In the genomic region with DNA sequence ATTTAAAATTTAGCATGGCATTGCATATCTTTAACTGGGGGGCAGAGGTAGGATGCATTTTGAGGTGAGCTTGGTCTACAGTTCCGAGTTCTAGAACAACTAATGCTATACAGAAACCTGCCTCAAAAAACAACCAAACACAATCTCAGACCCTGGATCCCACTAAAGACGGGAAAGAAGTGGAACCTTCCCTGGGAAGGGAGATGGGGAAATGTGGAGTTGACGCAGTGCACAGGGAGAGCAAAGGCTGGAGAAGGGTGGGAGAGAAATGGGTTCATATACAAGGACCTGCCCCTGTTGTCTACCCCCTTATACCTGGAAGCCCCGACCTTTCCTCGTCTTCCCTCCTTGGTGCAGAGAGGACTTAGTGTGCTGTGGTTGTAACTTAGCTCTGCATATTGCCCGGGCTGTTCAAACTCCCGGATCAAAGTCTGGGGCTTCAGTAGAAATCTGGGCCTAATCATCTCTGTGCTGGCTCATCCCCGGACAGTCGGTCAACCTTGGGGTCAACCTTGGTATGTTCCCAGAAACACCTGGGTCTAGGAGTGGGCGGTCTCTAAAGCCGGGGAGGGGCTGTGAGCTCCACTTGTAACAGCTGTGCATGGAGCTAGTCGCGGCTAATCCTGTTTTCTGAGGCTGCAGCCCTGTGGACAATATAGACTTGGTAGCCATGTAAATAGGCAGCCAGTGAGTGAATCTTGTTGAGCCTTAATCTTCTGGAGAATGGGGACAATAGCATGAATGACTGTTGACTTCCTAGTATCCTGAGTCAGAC, we compare ENCODE assay signal across 8 mouse cellular contexts. TPM values are rescaled to one million over a fixed set of nuclear protein-coding genes. Genes with fewer than 3 reads are reported as not detected.
A peak's percentile ranks its signal among the peaks of the same experiment; 100 is the strongest.
DNase-seq lines count a peak whose midpoint lies in the region; ATAC-seq and TF ChIP-seq lines count a peak whose summit lies in the region.

No protein-coding gene starts in this region.

- peaks cover 2% of the 10 kb centered on the region; the same call in 1 of the 2 replicates for H3K4me1 ChIP-seq in midbrain, postnatal 0 days (ENCODE audit: insufficient read depth, low read length)

- H3K27me3 ChIP-seq in midbrain, postnatal 0 days (ENCODE audit: insufficient read depth, low read length), result no peaks in the 10 kb centered on the region

- H3K4me2 ChIP-seq in midbrain, postnatal 0 days (ENCODE audit: low read depth, low read length, poor library complexity, severe bottlenecking), result peak overlapping the region; percentile 13; the same call in 1 of the 2 replicates

- no peaks in the 10 kb centered on the region for H3K9me3 ChIP-seq in midbrain, postnatal 0 days (ENCODE audit: low read length)

- WGBS in midbrain, postnatal 0 days, result 8% methylated on average over 13 of the region's 13 CpGs

- no peak overlapping the region for H3K9ac ChIP-seq in midbrain, postnatal 0 days (replicated peaks; ENCODE audit: low read length, poor library complexity, severe bottlenecking)

- H3K27ac ChIP-seq in midbrain, postnatal 0 days (ENCODE audit: low read depth, low read length), result no peak overlapping the region

- no peaks in the 10 kb centered on the region for H3K36me3 ChIP-seq in midbrain, postnatal 0 days (ENCODE audit: insufficient read depth, low read length)

- no peak for TF ChIP-seq CTCF in midbrain, postnatal 0 days (IDR thresholded peaks at IDR 0.05)

- ATAC-seq in midbrain, postnatal 0 days (ENCODE audit: low FRiP score), result 0 out of 2 replicates have a peak, but pooled peaks have one; percentile 1

- DNase-seq in adrenal gland, postnatal 14 days, result peak; percentile 35
- no peak for DNase-seq in adrenal gland, adult 2 months
- peak; percentile 47 for DNase-seq in thymus, postnatal 14 days
- no peak for DNase-seq in thymus, postnatal 25 days
- DNase-seq in kidney, postnatal 10 days, result peak; percentile 60
- DNase-seq in midbrain, postnatal 0 days (ENCODE audit: low spot score), result peak; percentile 26
- DNase-seq in adrenal gland, adult 8-10 months, result no peak
- DNase-seq in right cerebral cortex, postnatal 4 days, result no peak

- peak overlapping the region; percentile 9; the same call in 1 of the 2 replicates for H3K4me3 ChIP-seq in midbrain, postnatal 0 days (ENCODE audit: low read depth, low read length)

RNA-seq across cellular contexts. Expression of gene Ptma, which starts 5.2 kb away (rescaled TPM):
- total RNA-seq in adrenal gland, postnatal 14 days (2021), result 806 and 848 TPM in 2 replicates
- total RNA-seq in adrenal gland, adult 2 months (2021), result 100 to 1,000 TPM; 538 to 582 TPM
- polyA plus RNA-seq in adrenal gland, adult 2 months (2012; rRNA removed), result 728 and 947 TPM in 2 replicates
- 947 and 1,050 TPM in 2 replicates for total RNA-seq in midbrain, postnatal 0 days (2014; rRNA removed)
- polyA plus RNA-seq in midbrain, postnatal 0 days (2015; fragmentation: Nextera tagmentation; extraction: Ambion mirVana), result 1,199 and 1,354 TPM in 2 replicates
- total RNA-seq in adrenal gland, adult 8-10 months (2022), result 100 to 1,000 TPM; 448 to 514 (median 510) TPM

RNA-seq across cellular contexts. Expression of gene Pde6d, which starts 50.7 kb away (rescaled TPM):
- total RNA-seq in adrenal gland, postnatal 14 days (2021), result 28.8 and 30.3 TPM in 2 replicates
- total RNA-seq in adrenal gland, adult 2 months (2021), result 10 to 100 TPM; 29.3 to 39.5 TPM
- polyA plus RNA-seq in adrenal gland, adult 2 months (2012; rRNA removed), result 10.2 and 12.8 TPM in 2 replicates
- 48.1 and 54.8 TPM in 2 replicates for total RNA-seq in midbrain, postnatal 0 days (2014; rRNA removed)
- 116 and 124 TPM in 2 replicates for polyA plus RNA-seq in midbrain, postnatal 0 days (2015; fragmentation: Nextera tagmentation; extraction: Ambion mirVana)
- 10 to 100 TPM; 36.8 to 47.2 (median 42.3) TPM for total RNA-seq in adrenal gland, adult 8-10 months (2022)

RNA-seq across cellular contexts. Expression of gene Cops7b, which starts 51.0 kb away (rescaled TPM):
- total RNA-seq in adrenal gland, postnatal 14 days (2021), result 13.7 and 13.8 TPM in 2 replicates
- total RNA-seq in adrenal gland, adult 2 months (2021), result 10 to 100 TPM in 1 of 2 experiments, 1 to 10 TPM in 1; 9.8 to 10.2 TPM
- polyA plus RNA-seq in adrenal gland, adult 2 months (2012; rRNA removed), result 15.8 and 18.0 TPM in 2 replicates
- total RNA-seq in midbrain, postnatal 0 days (2014; rRNA removed), result 39.0 and 42.1 TPM in 2 replicates
- polyA plus RNA-seq in midbrain, postnatal 0 days (2015; fragmentation: Nextera tagmentation; extraction: Ambion mirVana), result 53.4 and 56.2 TPM in 2 replicates
- total RNA-seq in adrenal gland, adult 8-10 months (2022), result 10 to 100 TPM; 13.1 to 16.3 (median 14.6) TPM

Comparison
In these comparisons a context has a peak if more than half of its experiments do, and no peak if none do; other contexts are left out.
1. DNase-seq: peak in adrenal gland, postnatal 14 days (single experiment), thymus, postnatal 14 days (single experiment), kidney, postnatal 10 days (single experiment) and midbrain, postnatal 0 days (single experiment); none in adrenal gland, adult 2 months (single experiment), thymus, postnatal 25 days (single experiment), adrenal gland, adult 8-10 months (single experiment) and right cerebral cortex, postnatal 4 days (single experiment).